Mouse (Mus musculus): ENCODE results near the gene Tmc8. TPM values are rescaled to one million over a fixed set of nuclear protein-coding genes. Genes with fewer than 3 reads are reported as not detected.

Gene Tmc8
- polyA plus RNA-seq, 1 experiment: 5.3 TPM

- WGBS: under 1% methylated on average over 38 of the region's 38 CpGs
- peak overlapping the region; percentile 51 for H3K4me3 ChIP-seq (ENCODE audit: insufficient read depth, low read depth, low read length)
- H3K36me3 ChIP-seq (ENCODE audit: control insufficient read depth, insufficient read depth, low read length): 0 out of 2 replicates have a peak, but pooled peaks cover 1% of the 10 kb centered on the region
- peak; percentile 92 for DNase-seq
- H3K27me3 ChIP-seq (replicated peaks; ENCODE audit: control insufficient read depth, insufficient read depth, low read length): no peaks in the 10 kb centered on the region
- peak overlapping the region; percentile 90 for H3K27ac ChIP-seq (ENCODE audit: insufficient read depth, low read depth, low read length)
- TF ChIP-seq CTCF (conservative IDR thresholded peaks at IDR 0.05; ENCODE audit: insufficient read depth, insufficient read length, low read depth, low read length) (no peak), POLR2A (IDR thresholded peaks at IDR 0.05; ENCODE audit: low read depth, low read length) (no peak)
- peaks cover 22% of the 10 kb centered on the region for H3K4me1 ChIP-seq (ENCODE audit: control insufficient read depth, insufficient read depth, low read length)
Measured at GRCm38 (mm10) chr11:117779434-117780198, 2.3 kb upstream of the Tmc8 start.

GRCm38 (mm10) chr11:117780199-117780515 is 1.7 kb upstream of the Tmc8 start:
- TF ChIP-seq POLR2A (IDR thresholded peaks at IDR 0.05; ENCODE audit: low read depth, low read length) (no peak), CTCF (conservative IDR thresholded peaks at IDR 0.05; ENCODE audit: insufficient read depth, insufficient read length, low read depth, low read length) (no peak)
- Histone ChIP-seq H3K4me1 (ENCODE audit: control insufficient read depth, insufficient read depth, low read length) (peaks cover 22% of the 10 kb centered on the region), H3K36me3 (ENCODE audit: control insufficient read depth, insufficient read depth, low read length) (0 out of 2 replicates have a peak, but pooled peaks cover 1% of the 10 kb centered on the region), H3K27me3 (replicated peaks; ENCODE audit: control insufficient read depth, insufficient read depth, low read length) (no peaks in the 10 kb centered on the region), H3K4me3 (ENCODE audit: insufficient read depth, low read depth, low read length) (peak overlapping the region; percentile 51), H3K27ac (ENCODE audit: insufficient read depth, low read depth, low read length) (peak overlapping the region; percentile 90)
- DNase-seq: no peak
- WGBS: 4% methylated on average over 17 of the region's 17 CpGs

- Histone ChIP-seq H3K36me3 (ENCODE audit: control insufficient read depth, insufficient read depth, low read length) (no peaks in the 10 kb centered on the region), H3K4me3 (ENCODE audit: insufficient read depth, low read depth, low read length) (peak overlapping the region; percentile 51), H3K4me1 (ENCODE audit: control insufficient read depth, insufficient read depth, low read length) (peaks cover 22% of the 10 kb centered on the region), H3K27me3 (replicated peaks; ENCODE audit: control insufficient read depth, insufficient read depth, low read length) (no peaks in the 10 kb centered on the region), H3K27ac (ENCODE audit: insufficient read depth, low read depth, low read length) (peak overlapping the region; percentile 90)
- DNase-seq: peak; percentile 97
- TF ChIP-seq CTCF (conservative IDR thresholded peaks at IDR 0.05; ENCODE audit: insufficient read depth, insufficient read length, low read depth, low read length): 0 out of 2 replicates have a peak, but pooled peaks have one; percentile 0
- TF ChIP-seq POLR2A (IDR thresholded peaks at IDR 0.05; ENCODE audit: low read depth, low read length): no peak
- 1% methylated on average over 19 of the region's 19 CpGs for WGBS
Measured at GRCm38 (mm10) chr11:117780582-117781111, 1.2 kb upstream of the Tmc8 start.

- peak overlapping the region; percentile 51 for H3K4me3 ChIP-seq (ENCODE audit: insufficient read depth, low read depth, low read length)
- 4% methylated on average over 18 of the region's 18 CpGs for whole genome bisulfite sequencing
- no peaks in the 10 kb centered on the region for H3K27me3 ChIP-seq (replicated peaks; ENCODE audit: control insufficient read depth, insufficient read depth, low read length)
- H3K4me1 ChIP-seq (ENCODE audit: control insufficient read depth, insufficient read depth, low read length): peaks cover 22% of the 10 kb centered on the region
- DNase-seq: peak; percentile 93
- no peak for TF ChIP-seq CTCF (conservative IDR thresholded peaks at IDR 0.05; ENCODE audit: insufficient read depth, insufficient read length, low read depth, low read length)
- TF ChIP-seq POLR2A (IDR thresholded peaks at IDR 0.05; ENCODE audit: low read depth, low read length): no peak
- peak overlapping the region; percentile 74 for H3K27ac ChIP-seq (ENCODE audit: insufficient read depth, low read depth, low read length)
- H3K36me3 ChIP-seq (ENCODE audit: control insufficient read depth, insufficient read depth, low read length): no peaks in the 10 kb centered on the region
Measured at GRCm38 (mm10) chr11:117781199-117781821, 566 bp upstream of the Tmc8 start.

GRCm38 (mm10) chr11:117782705-117783034 is 794 bp downstream of the Tmc8 start:
- 63% methylated on average over 9 of the region's 9 CpGs for WGBS
- Histone ChIP-seq H3K4me3 (ENCODE audit: insufficient read depth, low read depth, low read length) (peak overlapping the region; percentile 15; the same call in 1 of the 2 replicates), H3K4me1 (ENCODE audit: control insufficient read depth, insufficient read depth, low read length) (peaks cover 22% of the 10 kb centered on the region), H3K27ac (ENCODE audit: insufficient read depth, low read depth, low read length) (no peak overlapping the region), H3K36me3 (ENCODE audit: control insufficient read depth, insufficient read depth, low read length) (no peaks in the 10 kb centered on the region), H3K27me3 (replicated peaks; ENCODE audit: control insufficient read depth, insufficient read depth, low read length) (no peaks in the 10 kb centered on the region)
- no peak for DNase-seq
- TF ChIP-seq CTCF (conservative IDR thresholded peaks at IDR 0.05; ENCODE audit: insufficient read depth, insufficient read length, low read depth, low read length): no peak
- TF ChIP-seq POLR2A (IDR thresholded peaks at IDR 0.05; ENCODE audit: low read depth, low read length): no peak

- Histone ChIP-seq H3K4me3 (ENCODE audit: insufficient read depth, low read depth, low read length) (peak overlapping the region; percentile 15; the same call in 1 of the 2 replicates), H3K27me3 (replicated peaks; ENCODE audit: control insufficient read depth, insufficient read depth, low read length) (no peaks in the 10 kb centered on the region), H3K27ac (ENCODE audit: insufficient read depth, low read depth, low read length) (no peak overlapping the region), H3K4me1 (ENCODE audit: control insufficient read depth, insufficient read depth, low read length) (peaks cover 20% of the 10 kb centered on the region), H3K36me3 (ENCODE audit: control insufficient read depth, insufficient read depth, low read length) (no peaks in the 10 kb centered on the region)
- 24% methylated on average over 31 of the region's 31 CpGs for WGBS
- DNase-seq: peak; percentile 49
- TF ChIP-seq POLR2A (IDR thresholded peaks at IDR 0.05; ENCODE audit: low read depth, low read length) (no peak), CTCF (conservative IDR thresholded peaks at IDR 0.05; ENCODE audit: insufficient read depth, insufficient read length, low read depth, low read length) (no peak)
Measured at GRCm38 (mm10) chr11:117783089-117783488, 1.2 kb downstream of the Tmc8 start.

All from kidney, adult 2 months (tissue).